ENCODE assay signal across 8 mouse cellular contexts in genomic region chr7:113594363-113594762, GRCm38 (mm10).
DNase-seq lines count a peak whose midpoint lies in the region; ATAC-seq lines count a peak whose summit lies in the region.

No protein-coding gene starts in this region.

- 0 out of 2 replicates have a peak, but pooled peaks cover 2% of the 10 kb centered on the region for H3K4me1 ChIP-seq in hindbrain, embryonic 11.5 days (replicated peaks; ENCODE audit: control insufficient read depth, insufficient read depth, low read length)
- no peaks in the 10 kb centered on the region for H3K4me1 ChIP-seq in hindbrain, embryonic 13.5 days (replicated peaks)

- whole genome bisulfite sequencing in hindbrain, embryonic 11.5 days, result 1% methylated on average over 3 of the region's 3 CpGs
- WGBS in hindbrain, embryonic 13.5 days, result 0% methylated on average over 3 of the region's 3 CpGs

- no peak overlapping the region for H3K4me2 ChIP-seq in hindbrain, embryonic 11.5 days (replicated peaks; ENCODE audit: low read depth, low read length)
- H3K4me2 ChIP-seq in hindbrain, embryonic 13.5 days, result no peak overlapping the region

- peak; percentile 82 for DNase-seq in hindbrain, embryonic 11.5 days (ENCODE audit: low spot score)
- peak; percentile 52 for DNase-seq in adrenal gland, adult 2 months
- peak; percentile 60 for DNase-seq in embryo, embryonic 11.5 days (ENCODE audit: low read depth, low spot score)
- DNase-seq in layer of hippocampus, postnatal 14 days (ENCODE audit: low spot score in 2 of 2), result peak; percentile 40 to 66
- peak; percentile 87 for DNase-seq in lung, postnatal 36 days
- peak; percentile 19 for DNase-seq in spleen, adult 12 weeks (ENCODE audit: low spot score)

- no peaks in the 10 kb centered on the region for H3K9me3 ChIP-seq in hindbrain, embryonic 11.5 days (ENCODE audit: control insufficient read depth, low read length)
- no peaks in the 10 kb centered on the region for H3K9me3 ChIP-seq in hindbrain, embryonic 13.5 days

- no peak for ATAC-seq in hindbrain, embryonic 11.5 days (ENCODE audit: low FRiP score)
- ATAC-seq in hindbrain, embryonic 13.5 days (ENCODE audit: low FRiP score), result no peak
- peak; percentile 71 to 77 for ATAC-seq in hematopoietic stem cell, adult 5-6 weeks (replicated peaks in 1 of 2; ENCODE audit: insufficient read depth in 1 of 2, low FRiP score in 2 of 2, low TSS enrichment in 1 of 2, low read depth in 1 of 2, poor library complexity in 2 of 2, severe bottlenecking in 2 of 2)

- no peaks in the 10 kb centered on the region for H3K27me3 ChIP-seq in hindbrain, embryonic 11.5 days (ENCODE audit: control insufficient read depth, insufficient read depth, low read length)
- no peaks in the 10 kb centered on the region for H3K27me3 ChIP-seq in hindbrain, embryonic 13.5 days

- H3K27ac ChIP-seq in hindbrain, embryonic 11.5 days (ENCODE audit: low read depth, low read length), result no peak overlapping the region
- H3K27ac ChIP-seq in hindbrain, embryonic 13.5 days, result no peak overlapping the region

- H3K9ac ChIP-seq in hindbrain, embryonic 11.5 days (ENCODE audit: low read depth, low read length), result no peak overlapping the region
- H3K9ac ChIP-seq in hindbrain, embryonic 13.5 days, result no peak overlapping the region

- H3K36me3 ChIP-seq in hindbrain, embryonic 11.5 days (ENCODE audit: control insufficient read depth, insufficient read depth, low read length), result no peaks in the 10 kb centered on the region
- no peaks in the 10 kb centered on the region for H3K36me3 ChIP-seq in hindbrain, embryonic 13.5 days

- H3K4me3 ChIP-seq in hindbrain, embryonic 11.5 days (ENCODE audit: low read depth, low read length), result no peak overlapping the region
- H3K4me3 ChIP-seq in hindbrain, embryonic 13.5 days, result no peak overlapping the region

Comparison
In these comparisons a context has a peak if more than half of its experiments do, and no peak if none do; other contexts are left out.
1. ATAC-seq: peak in hematopoietic stem cell, adult 5-6 weeks (2 of 2); none in hindbrain, embryonic 11.5 days (single experiment) and hindbrain, embryonic 13.5 days (single experiment).
2. DNase-seq: peak in every context shown above with its lines; median percentile 87 in lung, postnatal 36 days; 82 in hindbrain, embryonic 11.5 days; 60 in embryo, embryonic 11.5 days; 53 in layer of hippocampus, postnatal 14 days; 52 in adrenal gland, adult 2 months; 19 in spleen, adult 12 weeks.